Mouse (Mus musculus) heart, adult 2 months (tissue): ENCODE measurements around the gene Hpse2. TPM values are rescaled to one million over a fixed set of nuclear protein-coding genes. Genes with fewer than 3 reads are reported as not detected.

ENCODE experiments used
- DNase-seq, 2 experiments: peaks; one replicate each; pipeline ENCODE4 v3.0.0; 2021
- H3K27ac ChIP-seq: fragments of 200-600 bp; 2 replicates; pipeline ENCODE4 v1.8.1; 2022
- H3K27me3 ChIP-seq: fragments of 200-500 bp; 2 replicates; pipeline ENCODE4 v1.6.1; 2012; ENCODE audit warnings: mild to moderate bottlenecking, low read length, inconsistent platforms, mixed read lengths; ENCODE audit not compliant: control insufficient read depth, insufficient read depth
- H3K36me3 ChIP-seq: fragments of 200-500 bp; 2 replicates; pipeline ENCODE4 v1.6.1; 2012; ENCODE audit warnings: low read length, inconsistent platforms; ENCODE audit not compliant: control insufficient read depth, insufficient read depth
- H3K4me1 ChIP-seq: fragments of 200-500 bp; 2 replicates; pipeline ENCODE4 v1.6.1; 2011; ENCODE audit warnings: low read length; ENCODE audit not compliant: control insufficient read depth, insufficient read depth
- H3K4me3 ChIP-seq: fragments of 200-600 bp; 2 replicates; pipeline ENCODE4 v1.8.1; 2022
- H3K79me2 ChIP-seq: fragments of 200-500 bp; replicated peaks from 2 replicates; pipeline ENCODE4 v1.6.1; 2012; ENCODE audit warnings: mild to moderate bottlenecking, inconsistent platforms, low read length, moderate library complexity, mixed read lengths; ENCODE audit not compliant: control insufficient read depth, insufficient read depth
- H3K9ac ChIP-seq: fragments of 200-500 bp; 2 replicates; pipeline ENCODE4 v1.6.1; 2012; ENCODE audit warnings: low read depth, mild to moderate bottlenecking, control low read depth, inconsistent platforms, low read length, mixed read lengths
- CTCF ChIP-seq: fragments of 200-600 bp; IDR thresholded peaks from 2 replicates; pipeline ENCODE4 v1.8.1; 2022; ENCODE audit warnings: antibody characterized with exemption, mild to moderate bottlenecking, moderate library complexity
- EP300 ChIP-seq: fragments of 200-500 bp; IDR thresholded peaks from 2 replicates; pipeline ENCODE4 v1.6.1; 2011; ENCODE audit warnings: low read depth, low read length, control low read depth; ENCODE audit not compliant: insufficient read depth
- POLR2A ChIP-seq: fragments of 200-500 bp; IDR thresholded peaks from 2 replicates; pipeline ENCODE4 v1.6.1; 2011; ENCODE audit warnings: mild to moderate bottlenecking, low read depth, low read length, control low read depth; ENCODE audit not compliant: insufficient read depth
- WGBS: fragments of 180-500 bp; shearing (Covaris S2); methylation state at CpG from one replicate; pipeline ENCODE4 v1.1.7; 2018; 5-methylcytosine and 5-hydroxymethylcytosine counted together
- intact Hi-C: fragments of 180-260 bp; cut with DNase I; formaldehyde crosslinking; loops from one replicate; pipeline ENCODE4 v1.15.1; 2025
- polyA plus RNA-seq: library from polyadenylated mRNA; depleted of rRNA; stranded (reverse); fragments of >200 nt; gene quantifications from 2 replicates; pipeline ENCODE4 v1.2.3, GENCODE M21; 2012
- total RNA-seq, 2 experiments: library from RNA; stranded (reverse); gene quantifications; 2 replicates each; pipeline ENCODE4 v1.2.3; 2021

The Hpse2 gene
- total and polyA plus RNA-seq, 3 experiments, result 0.14 to 0.25 TPM; not detected in 1

DNA sequence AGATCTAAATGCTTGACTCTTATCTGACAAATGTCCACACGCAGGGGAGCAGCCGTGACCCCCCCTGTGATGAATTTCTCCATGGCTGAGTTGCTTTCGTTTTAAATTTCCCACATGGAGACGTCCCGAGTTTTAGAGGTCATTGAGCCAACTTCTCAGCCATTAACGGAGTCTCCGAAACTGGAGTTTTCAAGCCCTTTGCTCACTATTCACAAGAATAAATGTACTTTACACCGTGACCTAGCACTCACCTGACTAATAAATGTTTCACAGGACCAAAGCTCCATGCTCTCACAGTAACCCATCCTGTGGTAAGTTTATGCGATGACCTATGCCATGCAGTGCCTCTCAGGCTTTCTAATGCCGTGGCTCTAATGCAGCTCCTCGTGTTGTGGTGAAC, 638.0 kb downstream of the Hpse2 start:
- 75% methylated on average over 11 of the region's 11 CpGs for WGBS
- Histone ChIP-seq H3K36me3 (no peaks in the 10 kb centered on the region), H3K9ac (no peak overlapping the region), H3K27me3 (no peaks in the 10 kb centered on the region), H3K27ac (no peak overlapping the region), H3K79me2 (no peaks in the 10 kb centered on the region), H3K4me1 (peaks cover 5% of the 10 kb centered on the region), H3K4me3 (no peak overlapping the region)
- TF ChIP-seq POLR2A (no peak), CTCF (no peak), EP300 (no peak)
- DNase-seq, result no peak
- intact Hi-C loops, result no loop called here

DNA sequence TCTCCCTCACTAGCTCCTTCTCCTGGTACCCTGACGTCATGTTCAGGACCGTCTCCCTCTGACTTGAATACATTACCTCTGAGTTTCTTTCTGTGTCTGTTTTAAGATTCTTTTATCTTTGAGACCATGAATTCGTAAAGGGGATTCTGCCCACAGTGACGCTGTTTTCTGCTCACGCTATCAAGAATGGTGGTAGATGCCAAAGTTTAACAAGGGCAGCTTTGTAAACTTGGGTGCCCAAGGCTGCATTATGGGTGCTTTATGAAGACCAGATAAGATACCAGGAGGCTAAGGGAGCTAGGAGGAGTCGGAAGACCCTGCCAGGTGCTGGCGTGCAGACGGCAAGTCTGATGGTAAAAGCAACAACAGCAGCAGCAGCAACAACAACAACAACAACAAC, 641.5 kb downstream of the Hpse2 start:
- WGBS, result 90% methylated on average over 8 of the region's 8 CpGs
- Histone ChIP-seq H3K79me2 (no peaks in the 10 kb centered on the region), H3K27ac (no peak overlapping the region), H3K9ac (no peak overlapping the region), H3K27me3 (no peaks in the 10 kb centered on the region), H3K36me3 (no peaks in the 10 kb centered on the region), H3K4me3 (no peak overlapping the region), H3K4me1 (no peaks in the 10 kb centered on the region)
- TF ChIP-seq CTCF, result no peak
- no peak for TF ChIP-seq EP300
- no peak for TF ChIP-seq POLR2A
- DNase-seq, result no peak
- intact Hi-C loops, result loop anchor here (10.0 kb wide), 1 partner anchor 432 kb away; no protein-coding TSS in a partner anchor

DNA sequence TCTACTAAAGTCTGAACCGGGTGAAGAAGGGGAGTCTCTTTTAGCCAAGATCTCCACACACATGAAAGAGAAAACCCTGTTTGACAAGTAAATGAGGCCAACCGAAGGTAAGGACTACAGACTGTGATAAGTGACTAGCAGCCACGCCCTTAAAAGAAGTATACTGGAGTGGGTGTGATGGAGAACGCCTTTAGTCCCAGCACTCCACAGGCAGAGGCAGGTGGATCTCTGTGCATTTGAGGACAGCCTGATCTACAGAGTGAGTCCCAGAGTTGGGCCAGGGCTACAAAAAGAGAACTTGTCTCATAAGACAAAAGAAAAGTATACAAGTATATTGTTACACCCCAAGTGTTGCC, 642.3 kb downstream of the Hpse2 start:
- no peaks in the 10 kb centered on the region for H3K4me1 ChIP-seq
- 84% methylated on average over 4 of the region's 4 CpGs for WGBS
- TF ChIP-seq EP300 (no peak), CTCF (no peak), POLR2A (no peak)
- no peak overlapping the region for H3K9ac ChIP-seq
- H3K4me3 ChIP-seq, result no peak overlapping the region
- H3K27me3 ChIP-seq, result no peaks in the 10 kb centered on the region
- intact Hi-C loops, result loop anchor here (2.0 to 10.0 kb wide), 2 partner anchors 155 to 431 kb away; no protein-coding TSS in a partner anchor
- no peak for DNase-seq
- H3K79me2 ChIP-seq, result no peaks in the 10 kb centered on the region
- no peaks in the 10 kb centered on the region for H3K36me3 ChIP-seq
- no peak overlapping the region for H3K27ac ChIP-seq

DNA sequence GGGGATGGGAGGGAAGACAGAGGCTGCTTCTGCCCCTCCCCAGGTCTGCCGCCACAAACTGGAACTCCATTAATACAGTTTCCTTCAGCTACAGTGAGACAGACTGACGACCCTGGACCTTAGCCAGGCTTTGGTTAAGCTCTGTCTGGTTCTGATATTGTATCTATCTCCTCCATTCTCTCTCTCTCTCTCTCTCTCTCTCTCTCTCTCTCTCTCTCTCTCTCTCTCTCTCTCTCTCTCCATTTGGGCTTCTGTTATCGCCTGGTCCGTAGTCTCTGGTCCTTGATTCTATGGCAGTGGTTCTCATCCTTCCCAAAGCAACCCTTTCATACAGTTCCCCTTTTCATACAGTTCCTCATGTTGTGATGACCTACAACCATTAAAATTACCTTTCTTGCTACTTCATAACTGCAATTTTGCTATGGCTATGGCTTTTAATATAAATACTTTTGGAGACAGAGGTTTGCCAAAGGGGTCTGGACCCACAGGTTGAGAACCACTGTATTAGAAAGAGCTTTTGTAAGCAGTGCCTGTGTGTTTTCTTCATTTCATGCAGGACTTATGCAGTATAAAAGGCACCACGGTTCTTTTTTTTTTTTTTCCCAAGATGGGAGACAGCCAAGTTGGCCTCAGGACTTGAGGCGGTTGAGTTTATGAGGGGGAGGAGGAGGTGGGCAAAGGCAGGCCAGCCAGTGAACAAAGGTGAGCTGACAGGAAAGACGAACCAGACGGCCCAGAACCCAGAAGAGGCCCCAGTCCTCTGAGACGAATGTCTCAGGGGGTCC, 642.9 kb downstream of the Hpse2 start:
- H3K79me2 ChIP-seq, result no peaks in the 10 kb centered on the region
- no peak overlapping the region for H3K27ac ChIP-seq
- H3K27me3 ChIP-seq, result no peaks in the 10 kb centered on the region
- no peak for TF ChIP-seq EP300
- TF ChIP-seq CTCF, result no peak
- TF ChIP-seq POLR2A, result no peak
- intact Hi-C loops, result loop anchor here (2.0 to 10.0 kb wide), 2 partner anchors 154 to 430 kb away; no protein-coding TSS in a partner anchor
- no peak for DNase-seq
- WGBS, result 63% methylated on average over 9 of the region's 9 CpGs
- no peaks in the 10 kb centered on the region for H3K36me3 ChIP-seq
- H3K4me3 ChIP-seq, result no peak overlapping the region
- H3K9ac ChIP-seq, result no peak overlapping the region
- no peaks in the 10 kb centered on the region for H3K4me1 ChIP-seq

DNA sequence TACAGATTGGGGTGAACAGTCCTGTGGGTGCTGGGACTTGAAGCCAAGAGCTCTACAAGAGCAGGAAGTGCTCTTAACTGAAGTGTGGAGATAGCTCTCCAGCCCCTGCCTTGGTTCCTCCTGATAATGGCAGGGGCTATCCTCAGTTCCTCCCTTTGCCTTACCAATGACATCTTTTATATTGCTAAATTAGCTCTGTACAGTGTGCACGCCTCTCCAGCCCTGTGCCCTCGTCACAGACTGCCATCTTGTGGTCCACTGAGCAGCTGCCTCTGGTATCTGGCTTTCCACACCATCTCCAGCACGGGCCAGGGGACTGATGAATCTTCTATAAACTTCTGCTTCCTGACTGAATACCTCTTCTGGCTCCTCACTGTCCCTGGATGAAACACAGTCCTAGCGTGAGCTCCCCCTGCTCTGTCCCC, 644.0 kb downstream of the Hpse2 start:
- Histone ChIP-seq H3K27me3 (no peaks in the 10 kb centered on the region), H3K79me2 (no peaks in the 10 kb centered on the region), H3K27ac (no peak overlapping the region), H3K9ac (no peak overlapping the region), H3K4me3 (no peak overlapping the region), H3K4me1 (no peaks in the 10 kb centered on the region), H3K36me3 (no peaks in the 10 kb centered on the region)
- intact Hi-C loops, result loop anchor here (2.0 to 10.0 kb wide), 3 partner anchors 87 to 429 kb away; no protein-coding TSS in a partner anchor
- WGBS, result 11% methylated on average over 4 of the region's 4 CpGs
- DNase-seq, result peak; percentile 49 to 64
- TF ChIP-seq POLR2A (no peak), EP300 (0 out of 2 replicates have a peak, but pooled peaks have one; percentile 54), CTCF (peak; percentile 84)

DNA sequence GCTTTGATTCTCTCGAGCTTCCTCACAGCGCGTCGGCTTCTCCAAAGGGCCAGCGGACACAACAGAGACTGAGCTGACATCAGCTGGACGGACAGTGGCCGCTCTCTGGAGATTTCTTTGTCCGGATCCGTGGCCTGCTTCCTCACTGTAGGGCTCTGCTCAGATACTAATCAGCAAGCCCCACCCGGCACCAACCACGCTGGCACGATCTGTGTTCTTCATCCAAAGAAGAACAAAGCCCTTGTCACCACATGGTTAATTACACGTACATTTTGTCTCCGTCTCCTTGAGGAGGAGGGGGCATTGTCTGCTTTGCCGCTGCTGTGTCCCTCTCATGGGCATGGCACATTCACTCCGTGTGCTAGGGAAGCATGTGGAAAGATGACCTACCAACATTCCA, 644.9 kb downstream of the Hpse2 start:
- Histone ChIP-seq H3K36me3 (no peaks in the 10 kb centered on the region), H3K27me3 (no peaks in the 10 kb centered on the region), H3K4me3 (no peak overlapping the region), H3K79me2 (no peaks in the 10 kb centered on the region), H3K4me1 (no peaks in the 10 kb centered on the region), H3K27ac (no peak overlapping the region), H3K9ac (no peak overlapping the region)
- intact Hi-C loops, result loop anchor here (5.0 to 10.0 kb wide), 2 partner anchors 86 to 428 kb away; no protein-coding TSS in a partner anchor
- no peak for DNase-seq
- TF ChIP-seq CTCF (no peak), EP300 (no peak), POLR2A (no peak)
- WGBS, result 63% methylated on average over 16 of the region's 16 CpGs
